Mouse (Mus musculus) CD4-positive, CD25-positive, alpha-beta regulatory T cell, adult 9 weeks (primary cell): ENCODE results near the gene Desi2. TPM values are rescaled to one million over a fixed set of nuclear protein-coding genes. Genes with fewer than 3 reads are reported as not detected.

ENCODE experiments used
- polyA plus RNA-seq: library from polyadenylated mRNA; unstranded; fragments of 100-300 nt; shearing (Covaris generic); gene quantifications from one replicate; pipeline ENCODE4 v1.2.1, GENCODE M21; 2017

Gene Desi2
- 9.1 TPM for polyA plus RNA-seq

DNA sequence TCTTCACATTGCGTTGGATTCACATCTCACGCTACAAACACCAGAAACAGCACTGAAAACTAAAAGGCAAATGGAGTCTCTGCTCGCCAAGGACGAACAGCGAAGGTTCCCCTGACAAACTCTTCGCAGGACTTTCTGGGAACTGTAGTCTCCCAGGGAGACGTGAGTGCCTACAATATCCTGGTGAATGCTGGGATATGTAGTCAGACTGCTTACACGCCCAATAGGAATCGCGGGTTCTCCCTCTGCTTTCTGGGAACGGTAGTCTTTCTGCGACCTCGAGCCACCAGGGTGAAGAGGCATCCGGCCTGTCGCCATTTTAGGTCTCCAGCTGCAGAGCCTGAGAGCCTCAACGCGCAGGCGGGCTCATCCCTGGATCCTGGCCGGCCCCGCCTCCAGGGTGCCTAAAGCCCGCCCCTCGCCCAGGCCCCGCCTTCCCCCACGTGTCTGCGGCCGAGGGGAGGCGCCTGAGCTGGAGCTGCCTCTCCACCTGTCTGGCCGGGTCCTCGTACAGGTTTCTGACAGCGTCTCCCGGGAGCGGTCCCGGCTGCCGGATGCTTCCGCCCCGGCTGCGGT is at the start of gene Desi2:
Desi2 (plus strand) TSS at position 202 of the 576 bp plus-strand sequence.

Other genes starting within 250 kb of the Desi2 start
- not detected for gene Catspere2, start 204.0 kb upstream of the Desi2 start, polyA plus RNA-seq
- 209 TPM for gene Cox20, start 131.7 kb downstream of the Desi2 start, polyA plus RNA-seq
- 121 TPM for gene Hnrnpu, start 150.4 kb downstream of the Desi2 start, polyA plus RNA-seq
- 6.3 TPM for gene Efcab2, start 218.7 kb downstream of the Desi2 start, polyA plus RNA-seq